ENCODE assay signal across 22 mouse cellular contexts in the genomic region with DNA sequence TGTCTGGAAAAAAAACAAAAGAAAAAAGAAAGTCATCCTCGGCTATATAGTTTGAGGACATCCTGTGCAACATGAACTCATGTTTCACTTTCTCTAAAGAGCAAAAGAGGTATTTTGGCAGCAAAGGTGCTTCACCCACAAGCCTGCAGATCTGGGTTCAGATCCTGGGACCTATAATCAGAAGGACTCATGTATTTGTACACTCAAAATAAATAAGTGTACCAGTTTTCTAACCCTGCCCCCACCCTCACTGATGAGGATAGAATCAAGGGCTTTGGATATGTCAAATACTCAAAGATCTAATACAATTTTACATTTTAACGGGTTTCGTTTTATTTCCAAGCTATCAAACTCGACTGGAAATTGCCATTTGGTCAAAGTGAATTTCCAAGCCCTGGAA. TPM values are rescaled to one million over a fixed set of nuclear protein-coding genes. Genes with fewer than 3 reads are reported as not detected.
"Had no signal": no experiment of that assay in that cellular context is flagged by ENCODE, and none has a peak within 500 bp of the region (broad histone marks: within the 10 kb centered on the region; RNA-seq: fewer than 3 reads in every experiment).

No protein-coding gene starts in this region.

- H3K36me3 ChIP-seq: limb, embryonic 13.5 days; lung, embryonic 15.5 days; midbrain, embryonic 13.5 days; neural tube, embryonic 15.5 days had no signal

- H3K9me3 ChIP-seq: limb, embryonic 13.5 days; lung, embryonic 15.5 days; midbrain, embryonic 13.5 days; neural tube, embryonic 15.5 days had no signal

- DNase-seq: kidney, adult 8-10 months; kidney, postnatal 36 days; left cerebral cortex, postnatal 4 days; lung, postnatal 14 days; right cerebral cortex, adult 18-20 months; right cerebral cortex, postnatal 25 days; thymus, postnatal 36 days had no signal

- H3K9ac ChIP-seq: limb, embryonic 13.5 days; lung, embryonic 15.5 days; midbrain, embryonic 13.5 days; neural tube, embryonic 15.5 days had no signal

- H3K27ac ChIP-seq: kidney, postnatal 0 days; limb, embryonic 13.5 days; lung, embryonic 15.5 days; midbrain, embryonic 13.5 days had no signal

- H3K27me3 ChIP-seq: limb, embryonic 13.5 days; lung, embryonic 15.5 days; midbrain, embryonic 13.5 days; neural tube, embryonic 15.5 days had no signal

RNA-seq across cellular contexts. Expression of a gene that starts 1.8 kb away (rescaled TPM):
- polyA plus RNA-seq: kidney, postnatal 0 days; limb, embryonic 13.5 days; liver, embryonic 16.5 days; lung, embryonic 15.5 days; midbrain, embryonic 13.5 days; midbrain, postnatal 0 days; neural tube, embryonic 11.5 days; neural tube, embryonic 15.5 days; small intestine, adult 2 months; stomach, embryonic 16.5 days; thymus, postnatal 0 days had no signal

RNA-seq across cellular contexts. Expression of a gene that starts 5.3 kb away (rescaled TPM):
- total RNA-seq: layer of hippocampus, adult 2 months; layer of hippocampus, postnatal 14 days; left cerebral cortex, adult 18-20 months; left cerebral cortex, postnatal 10 days; left cerebral cortex, postnatal 4 days; midbrain, postnatal 0 days had no signal
- polyA plus RNA-seq: limb, embryonic 13.5 days; liver, embryonic 16.5 days; lung, embryonic 15.5 days; midbrain, embryonic 13.5 days; neural tube, embryonic 11.5 days; neural tube, embryonic 15.5 days; small intestine, adult 2 months had no signal
